Mouse (Mus musculus) liver, embryonic 14.5 days (tissue): ENCODE data around the gene Anks1b.

Experiments used
- CTCF ChIP-seq: IDR thresholded peaks from 2 replicates; pipeline ENCODE4 v1.5.1; 2016; ENCODE audit warnings: antibody characterized with exemption, low read depth, control low read depth
- EP300 ChIP-seq: IDR thresholded peaks from 2 replicates; pipeline ENCODE4 v1.6.1; 2016; ENCODE audit warnings: antibody characterized with exemption, low read depth

- TF ChIP-seq CTCF (no peak), EP300 (no peak)
These were observed 1097.3 kb downstream of the Anks1b start for GRCm38 (mm10) chr10:90970560-90970959.
